Mouse (Mus musculus): ENCODE data around the gene Loxl3. TPM values are rescaled to one million over a fixed set of nuclear protein-coding genes. Genes with fewer than 3 reads are reported as not detected.

Loxl3 gene
- polyA plus RNA-seq, 1 experiment from 2014 or later = 13.6 TPM

- Histone ChIP-seq H3K9ac (ENCODE audit: low read length) (peak overlapping the region; percentile 58), H3K36me3 (ENCODE audit: control insufficient read depth, insufficient read depth, low read length) (0 out of 2 replicates have a peak, but pooled peaks cover 5% of the 10 kb centered on the region), H3K4me2 (ENCODE audit: low read length) (peak overlapping the region; percentile 80), H3K4me1 (replicated peaks; ENCODE audit: control insufficient read depth, insufficient read depth, low read length) (peaks cover 18% of the 10 kb centered on the region), H3K27me3 (replicated peaks; ENCODE audit: control insufficient read depth, insufficient read depth, low read length) (peaks cover 13% of the 10 kb centered on the region; the same call in 1 of the 2 replicates), H3K9me3 (ENCODE audit: control insufficient read depth, low read length) (no peaks in the 10 kb centered on the region), H3K4me3 (ENCODE audit: low read depth, low read length) (peak overlapping the region; percentile 68), H3K27ac (ENCODE audit: low read depth) (peak overlapping the region; percentile 87)
- peak; percentile 81 for DNase-seq (ENCODE audit: low spot score)
- peak; percentile 32 for ATAC-seq (replicated peaks; ENCODE audit: low FRiP score, low TSS enrichment, low read depth)
- WGBS = 2% methylated on average over 31 of the region's 31 CpGs
Observed at GRCm38 (mm10) chr6:83032769-83033191, 1.2 kb upstream of the Loxl3 start.

- Histone ChIP-seq H3K4me1 (replicated peaks; ENCODE audit: control insufficient read depth, insufficient read depth, low read length) (peaks cover 26% of the 10 kb centered on the region), H3K9ac (ENCODE audit: low read length) (peak overlapping the region; percentile 41), H3K4me3 (ENCODE audit: low read depth, low read length) (peak overlapping the region; percentile 68), H3K4me2 (ENCODE audit: low read length) (peak overlapping the region; percentile 80), H3K27me3 (replicated peaks; ENCODE audit: control insufficient read depth, insufficient read depth, low read length) (peaks cover 13% of the 10 kb centered on the region; the same call in 1 of the 2 replicates), H3K9me3 (ENCODE audit: control insufficient read depth, low read length) (no peaks in the 10 kb centered on the region), H3K27ac (ENCODE audit: low read depth) (peak overlapping the region; percentile 87; the same call in 1 of the 2 replicates), H3K36me3 (ENCODE audit: control insufficient read depth, insufficient read depth, low read length) (0 out of 2 replicates have a peak, but pooled peaks cover 5% of the 10 kb centered on the region)
- DNase-seq (ENCODE audit: low spot score) = no peak
- ATAC-seq (replicated peaks; ENCODE audit: low FRiP score, low TSS enrichment, low read depth) = no peak
- WGBS = 22% methylated on average over 5 of the region's 5 CpGs
Observed at GRCm38 (mm10) chr6:83034463-83035055, 586 bp downstream of the Loxl3 start.

DNA sequence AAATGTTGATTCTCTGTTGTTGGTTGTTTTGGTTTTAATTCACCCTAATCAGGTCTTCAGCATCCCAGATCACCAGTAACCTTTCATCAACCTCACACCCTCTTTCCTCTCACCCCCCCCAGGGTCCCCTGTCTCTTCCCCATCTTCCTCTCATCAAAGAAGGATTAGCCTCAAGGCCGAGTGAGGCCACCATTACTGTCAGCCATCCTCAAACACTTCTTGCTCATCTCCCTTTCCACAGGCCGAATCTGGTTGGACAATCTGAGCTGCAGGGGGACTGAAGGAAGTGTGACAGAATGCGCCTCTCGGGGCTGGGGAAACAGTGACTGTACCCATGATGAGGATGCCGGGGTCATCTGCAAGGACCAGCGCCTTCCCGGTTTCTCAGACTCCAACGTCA, 3.2 kb downstream of the Loxl3 start:
- WGBS = 82% methylated on average over 8 of the region's 8 CpGs
- DNase-seq (ENCODE audit: low spot score) (no peak), ATAC-seq (replicated peaks; ENCODE audit: low FRiP score, low TSS enrichment, low read depth) (no peak)

DNA sequence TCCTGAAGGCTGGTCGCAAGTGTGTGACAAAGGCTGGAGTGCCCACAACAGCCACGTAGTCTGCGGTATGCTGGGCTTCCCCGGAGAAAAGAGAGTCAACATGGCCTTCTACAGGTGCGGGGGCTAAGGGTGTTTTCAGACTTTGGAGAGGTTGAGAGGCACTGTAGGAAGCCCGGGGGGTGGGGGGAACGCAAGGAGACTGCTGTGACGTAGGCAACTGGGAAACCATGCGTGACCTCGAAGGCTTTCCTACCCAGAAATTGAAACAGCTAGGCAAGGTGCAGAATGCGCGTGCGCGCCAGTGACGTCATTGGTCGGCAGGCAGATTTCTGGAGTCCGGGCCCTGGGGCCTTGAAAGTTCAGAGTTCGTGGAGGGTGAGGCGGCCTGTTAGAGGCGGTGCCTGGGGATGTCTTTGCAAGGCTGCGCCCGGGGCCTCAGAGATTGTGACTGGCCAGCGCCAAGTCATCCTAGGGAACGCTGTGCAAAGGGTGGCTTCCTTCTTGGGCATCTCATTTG, 4.6 kb downstream of the Loxl3 start:
- 10% methylated on average over 24 of the region's 24 CpGs for WGBS
- peaks cover 20% of the 10 kb centered on the region for H3K4me1 ChIP-seq (replicated peaks; ENCODE audit: control insufficient read depth, insufficient read depth, low read length)
- ATAC-seq (replicated peaks; ENCODE audit: low FRiP score, low TSS enrichment, low read depth) (peak; percentile 38; the same call in 1 of the 2 replicates), DNase-seq (ENCODE audit: low spot score) (peak; percentile 93)
- no peaks in the 10 kb centered on the region for H3K9me3 ChIP-seq (ENCODE audit: control insufficient read depth, low read length)
- H3K36me3 ChIP-seq (ENCODE audit: control insufficient read depth, insufficient read depth, low read length) = no peaks in the 10 kb centered on the region
- H3K9ac ChIP-seq (ENCODE audit: low read length) = no peak overlapping the region
- peak overlapping the region; percentile 52 for H3K4me2 ChIP-seq (ENCODE audit: low read length)
- peak overlapping the region; percentile 20; the same call in 1 of the 2 replicates for H3K4me3 ChIP-seq (ENCODE audit: low read depth, low read length)
- H3K27me3 ChIP-seq (replicated peaks; ENCODE audit: control insufficient read depth, insufficient read depth, low read length) = no peaks in the 10 kb centered on the region
- H3K27ac ChIP-seq (ENCODE audit: low read depth) = no peak overlapping the region

More for the DNA sequence above, 3.2 kb downstream of the Loxl3 start:
- H3K27ac ChIP-seq (ENCODE audit: low read depth) = no peak overlapping the region
- H3K9ac ChIP-seq (ENCODE audit: low read length) = no peak overlapping the region
- H3K36me3 ChIP-seq (ENCODE audit: control insufficient read depth, insufficient read depth, low read length) = no peaks in the 10 kb centered on the region
- peaks cover 23% of the 10 kb centered on the region for H3K4me1 ChIP-seq (replicated peaks; ENCODE audit: control insufficient read depth, insufficient read depth, low read length)
- H3K27me3 ChIP-seq (replicated peaks; ENCODE audit: control insufficient read depth, insufficient read depth, low read length) = no peaks in the 10 kb centered on the region
- no peak overlapping the region for H3K4me3 ChIP-seq (ENCODE audit: low read depth, low read length)
- H3K4me2 ChIP-seq (ENCODE audit: low read length) = no peak overlapping the region
- no peaks in the 10 kb centered on the region for H3K9me3 ChIP-seq (ENCODE audit: control insufficient read depth, low read length)

DNA sequence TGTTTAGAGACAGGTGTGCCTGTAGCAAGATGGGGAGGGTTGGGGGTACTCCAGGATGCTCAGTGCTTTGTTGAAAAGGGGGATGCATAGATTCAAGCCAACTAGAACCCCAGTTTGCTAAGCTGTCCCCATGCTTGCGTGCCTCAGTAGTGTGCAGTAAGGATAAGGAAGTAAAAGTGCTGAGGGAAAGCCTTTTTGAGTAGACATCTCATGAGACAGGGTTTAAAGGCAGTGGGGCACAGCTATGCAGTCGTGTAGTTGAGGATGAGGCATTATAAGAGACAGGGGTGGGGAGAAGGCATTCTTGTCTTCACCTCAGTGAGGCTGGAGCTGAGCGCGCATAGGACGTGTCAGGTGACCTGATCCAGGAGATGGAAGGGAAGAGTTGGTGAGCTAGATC, 6.6 kb downstream of the Loxl3 start:
- 71% methylated on average over 5 of the region's 5 CpGs for WGBS
- Histone ChIP-seq H3K36me3 (ENCODE audit: control insufficient read depth, insufficient read depth, low read length) (no peaks in the 10 kb centered on the region), H3K4me1 (replicated peaks; ENCODE audit: control insufficient read depth, insufficient read depth, low read length) (peaks cover 15% of the 10 kb centered on the region), H3K9ac (ENCODE audit: low read length) (no peak overlapping the region), H3K27ac (ENCODE audit: low read depth) (no peak overlapping the region), H3K9me3 (ENCODE audit: control insufficient read depth, low read length) (no peaks in the 10 kb centered on the region), H3K4me2 (ENCODE audit: low read length) (no peak overlapping the region), H3K27me3 (replicated peaks; ENCODE audit: control insufficient read depth, insufficient read depth, low read length) (no peaks in the 10 kb centered on the region), H3K4me3 (ENCODE audit: low read depth, low read length) (no peak overlapping the region)
- ATAC-seq (replicated peaks; ENCODE audit: low FRiP score, low TSS enrichment, low read depth) (no peak), DNase-seq (ENCODE audit: low spot score) (no peak)

- no peak overlapping the region for H3K27ac ChIP-seq (ENCODE audit: low read depth)
- WGBS = 52% methylated on average over 6 of the region's 6 CpGs
Observed at GRCm38 (mm10) chr6:83043561-83043960, 9.6 kb downstream of the Loxl3 start.

DNA sequence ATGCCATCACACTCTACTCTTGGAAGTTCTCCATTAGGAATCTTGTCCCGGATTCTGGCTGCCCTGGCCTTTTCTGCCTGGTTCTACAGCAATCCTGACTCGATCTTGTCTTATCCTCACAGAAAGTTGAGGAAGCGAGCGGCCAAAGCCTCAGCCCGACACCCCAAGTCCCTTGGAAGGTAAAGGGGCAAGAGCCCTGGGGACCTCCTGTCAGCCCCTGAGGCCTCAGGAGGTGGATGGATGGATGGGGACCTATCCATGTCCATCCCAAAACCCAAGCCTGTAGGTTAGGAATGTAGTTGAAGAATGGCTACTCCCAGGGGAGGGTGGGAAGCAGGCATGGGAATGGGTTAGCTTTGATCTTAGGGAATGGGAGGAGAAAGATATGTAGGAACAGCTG, 10.0 kb downstream of the Loxl3 start:
- no peak for DNase-seq (ENCODE audit: low spot score)
- WGBS = 89% methylated on average over 5 of the region's 5 CpGs
- Histone ChIP-seq H3K9ac (ENCODE audit: low read length) (no peak overlapping the region), H3K36me3 (ENCODE audit: control insufficient read depth, insufficient read depth, low read length) (no peaks in the 10 kb centered on the region), H3K27ac (ENCODE audit: low read depth) (no peak overlapping the region), H3K4me1 (replicated peaks; ENCODE audit: control insufficient read depth, insufficient read depth, low read length) (no peaks in the 10 kb centered on the region; the same call in 1 of the 2 replicates), H3K9me3 (ENCODE audit: control insufficient read depth, low read length) (no peaks in the 10 kb centered on the region), H3K4me3 (ENCODE audit: low read depth, low read length) (no peak overlapping the region), H3K4me2 (ENCODE audit: low read length) (no peak overlapping the region), H3K27me3 (replicated peaks; ENCODE audit: control insufficient read depth, insufficient read depth, low read length) (no peaks in the 10 kb centered on the region)
- ATAC-seq (replicated peaks; ENCODE audit: low FRiP score, low TSS enrichment, low read depth) = no peak

More at GRCm38 (mm10) chr6:83043561-83043960, 9.6 kb downstream of the Loxl3 start:
- ATAC-seq (replicated peaks; ENCODE audit: low FRiP score, low TSS enrichment, low read depth) (no peak), DNase-seq (ENCODE audit: low spot score) (no peak)
- H3K9me3 ChIP-seq (ENCODE audit: control insufficient read depth, low read length) = no peaks in the 10 kb centered on the region
- no peaks in the 10 kb centered on the region for H3K27me3 ChIP-seq (replicated peaks; ENCODE audit: control insufficient read depth, insufficient read depth, low read length)
- H3K4me1 ChIP-seq (replicated peaks; ENCODE audit: control insufficient read depth, insufficient read depth, low read length) = peaks cover 4% of the 10 kb centered on the region
- H3K4me2 ChIP-seq (ENCODE audit: low read length) = no peak overlapping the region
- no peak overlapping the region for H3K9ac ChIP-seq (ENCODE audit: low read length)
- no peaks in the 10 kb centered on the region for H3K36me3 ChIP-seq (ENCODE audit: control insufficient read depth, insufficient read depth, low read length)
- no peak overlapping the region for H3K4me3 ChIP-seq (ENCODE audit: low read depth, low read length)

DNA sequence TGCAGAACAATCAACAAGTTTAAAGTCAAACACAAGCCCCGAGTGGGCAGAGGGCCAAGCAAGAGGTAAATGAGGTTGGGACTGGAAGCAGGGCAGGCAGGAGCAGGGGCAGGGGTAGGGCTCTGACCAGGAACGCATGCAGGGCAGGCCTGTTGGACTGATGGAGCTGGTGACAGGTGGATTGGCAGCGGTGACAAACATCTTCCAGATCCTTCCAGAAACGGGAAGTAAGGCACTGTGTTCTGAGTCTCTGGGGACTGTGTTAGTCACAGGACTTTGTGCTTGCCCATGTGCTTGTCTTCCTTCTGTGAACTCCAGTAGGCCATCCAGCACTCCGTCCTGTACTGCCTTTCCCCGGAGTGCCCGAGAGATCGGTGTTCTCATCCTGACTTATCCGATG, 10.8 kb downstream of the Loxl3 start:
- Histone ChIP-seq H3K9me3 (ENCODE audit: control insufficient read depth, low read length) (no peaks in the 10 kb centered on the region), H3K36me3 (ENCODE audit: control insufficient read depth, insufficient read depth, low read length) (no peaks in the 10 kb centered on the region), H3K4me1 (replicated peaks; ENCODE audit: control insufficient read depth, insufficient read depth, low read length) (no peaks in the 10 kb centered on the region), H3K27ac (ENCODE audit: low read depth) (no peak overlapping the region), H3K4me2 (ENCODE audit: low read length) (no peak overlapping the region), H3K4me3 (ENCODE audit: low read depth, low read length) (no peak overlapping the region), H3K27me3 (replicated peaks; ENCODE audit: control insufficient read depth, insufficient read depth, low read length) (no peaks in the 10 kb centered on the region), H3K9ac (ENCODE audit: low read length) (no peak overlapping the region)
- DNase-seq (ENCODE audit: low spot score) (no peak), ATAC-seq (replicated peaks; ENCODE audit: low FRiP score, low TSS enrichment, low read depth) (no peak)
- WGBS = 75% methylated on average over 9 of the region's 9 CpGs

- Histone ChIP-seq H3K4me2 (ENCODE audit: low read length) (no peak overlapping the region), H3K9ac (ENCODE audit: low read length) (no peak overlapping the region), H3K36me3 (ENCODE audit: control insufficient read depth, insufficient read depth, low read length) (peaks cover 18% of the 10 kb centered on the region), H3K4me1 (replicated peaks; ENCODE audit: control insufficient read depth, insufficient read depth, low read length) (peaks cover 15% of the 10 kb centered on the region), H3K27ac (ENCODE audit: low read depth) (no peak overlapping the region), H3K4me3 (ENCODE audit: low read depth, low read length) (no peak overlapping the region), H3K27me3 (replicated peaks; ENCODE audit: control insufficient read depth, insufficient read depth, low read length) (no peaks in the 10 kb centered on the region), H3K9me3 (ENCODE audit: control insufficient read depth, low read length) (no peaks in the 10 kb centered on the region)
- ATAC-seq (replicated peaks; ENCODE audit: low FRiP score, low TSS enrichment, low read depth) (no peak), DNase-seq (ENCODE audit: low spot score) (no peak)
- 67% methylated on average over 10 of the region's 10 CpGs for WGBS
Observed at GRCm38 (mm10) chr6:83049367-83049766, 15.4 kb downstream of the Loxl3 start.

Data from intestine, embryonic 14.5 days (tissue).